ENCODE assay signal across 22 mouse cellular contexts in the genomic region with DNA sequence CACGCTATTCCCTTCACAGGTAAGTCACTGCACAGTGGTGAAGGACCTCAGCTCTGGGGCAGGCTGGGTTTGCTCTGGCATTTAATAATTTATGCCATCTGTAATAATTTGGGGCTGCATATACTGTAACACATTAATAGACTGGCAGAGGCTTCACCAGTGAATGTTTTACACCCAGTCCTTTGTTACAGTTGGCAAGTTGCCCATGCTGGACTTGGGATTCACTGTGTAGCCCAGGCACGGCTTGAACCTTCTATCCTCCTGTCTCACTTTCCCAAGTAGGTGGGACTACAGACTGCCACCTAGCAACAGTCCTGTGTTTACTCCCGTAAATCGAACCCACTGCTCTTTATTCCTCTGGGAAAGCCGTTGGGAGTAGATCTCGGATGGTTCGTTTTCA. TPM values are rescaled to one million over a fixed set of nuclear protein-coding genes. Genes with fewer than 3 reads are reported as not detected.
DNase-seq lines count a peak whose midpoint lies in the region; ATAC-seq and TF ChIP-seq lines count a peak whose summit lies in the region.
"Had no signal": no experiment of that assay in that cellular context is flagged by ENCODE, and none has a peak within 500 bp of the region (broad histone marks: within the 10 kb centered on the region; RNA-seq: fewer than 3 reads in every experiment).

No protein-coding gene starts in this region.

- intact Hi-C loops in left cerebral cortex, postnatal 10 days (cut with DNase I) = no loop called here

- no peak overlapping the region for H3K9ac ChIP-seq in forebrain, embryonic 14.5 days (ENCODE audit: low read length)
- no peak overlapping the region for H3K9ac ChIP-seq in forebrain, embryonic 13.5 days
- no peak overlapping the region for H3K9ac ChIP-seq in lung, embryonic 14.5 days
- no peak overlapping the region for H3K9ac ChIP-seq in lung, postnatal 0 days (replicated peaks; ENCODE audit: low read depth)
- H3K9ac ChIP-seq in kidney, embryonic 16.5 days (replicated peaks; ENCODE audit: low read length) = no peak overlapping the region
- H3K9ac ChIP-seq: limb, embryonic 13.5 days; midbrain, embryonic 15.5 days; neural tube, embryonic 15.5 days had no signal

- H3K4me2 ChIP-seq in forebrain, embryonic 14.5 days (ENCODE audit: low read length) = no peak overlapping the region
- H3K4me2 ChIP-seq in forebrain, embryonic 13.5 days = no peak overlapping the region
- no peak overlapping the region for H3K4me2 ChIP-seq in lung, embryonic 14.5 days
- H3K4me2 ChIP-seq in lung, postnatal 0 days (replicated peaks; ENCODE audit: low read depth, low read length) = no peak overlapping the region
- H3K4me2 ChIP-seq in kidney, embryonic 16.5 days (replicated peaks; ENCODE audit: low read depth, low read length) = no peak overlapping the region
- H3K4me2 ChIP-seq: limb, embryonic 13.5 days; midbrain, embryonic 15.5 days; neural tube, embryonic 15.5 days had no signal

- no peaks in the 10 kb centered on the region for H3K4me1 ChIP-seq in forebrain, embryonic 14.5 days (ENCODE audit: control insufficient read depth, insufficient read depth, low read length)
- H3K4me1 ChIP-seq in forebrain, embryonic 13.5 days = no peaks in the 10 kb centered on the region
- no peaks in the 10 kb centered on the region for H3K4me1 ChIP-seq in lung, embryonic 14.5 days (ENCODE audit: insufficient read depth)
- no peaks in the 10 kb centered on the region for H3K4me1 ChIP-seq in lung, postnatal 0 days (ENCODE audit: insufficient read depth, low read depth, low read length)
- no peaks in the 10 kb centered on the region for H3K4me1 ChIP-seq in kidney, embryonic 16.5 days (ENCODE audit: insufficient read depth, low read length)
- H3K4me1 ChIP-seq: limb, embryonic 13.5 days; midbrain, embryonic 15.5 days had no signal

- H3K27ac ChIP-seq in forebrain, embryonic 14.5 days (ENCODE audit: low read depth, low read length) = no peak overlapping the region
- H3K27ac ChIP-seq in forebrain, embryonic 13.5 days = no peak overlapping the region; the same call in 1 of the 2 replicates
- H3K27ac ChIP-seq in lung, embryonic 14.5 days (ENCODE audit: low read depth) = no peak overlapping the region
- H3K27ac ChIP-seq in lung, postnatal 0 days (ENCODE audit: low read length) = no peak overlapping the region
- no peak overlapping the region for H3K27ac ChIP-seq in kidney, embryonic 16.5 days (ENCODE audit: low read length)
- H3K27ac ChIP-seq: heart, adult 2 months; limb, embryonic 13.5 days; midbrain, embryonic 15.5 days; stomach, postnatal 0 days had no signal

- ATAC-seq in forebrain, embryonic 14.5 days = no peak
- no peak for ATAC-seq in forebrain, embryonic 13.5 days
- no peak for ATAC-seq in lung, embryonic 14.5 days (ENCODE audit: insufficient read depth)
- ATAC-seq in lung, postnatal 0 days = no peak
- ATAC-seq in kidney, embryonic 16.5 days (ENCODE audit: low FRiP score, low TSS enrichment) = peak; percentile 54; the same call in 1 of the 2 replicates
- no peak for ATAC-seq in erythroblast, adult 5-6 weeks (replicated peaks; ENCODE audit: low FRiP score, poor library complexity, severe bottlenecking)
- ATAC-seq: activated CD4-positive, CD25-positive, alpha-beta regulatory T cell, adult 4 months; midbrain, embryonic 15.5 days had no signal

- H3K9me3 ChIP-seq in forebrain, embryonic 14.5 days (replicated peaks; ENCODE audit: control insufficient read depth, low read length) = no peaks in the 10 kb centered on the region
- H3K9me3 ChIP-seq in forebrain, embryonic 13.5 days (replicated peaks) = no peaks in the 10 kb centered on the region
- no peaks in the 10 kb centered on the region for H3K9me3 ChIP-seq in lung, embryonic 14.5 days (ENCODE audit: low read depth, low read length)
- no peaks in the 10 kb centered on the region for H3K9me3 ChIP-seq in lung, postnatal 0 days (ENCODE audit: low read length)
- no peaks in the 10 kb centered on the region for H3K9me3 ChIP-seq in kidney, embryonic 16.5 days (ENCODE audit: low read length)
- H3K9me3 ChIP-seq: limb, embryonic 13.5 days; megakaryocyte, embryonic 14.5 days; midbrain, embryonic 15.5 days; neural tube, embryonic 15.5 days had no signal

- no peak for TF ChIP-seq EP300 in lung, postnatal 0 days (IDR thresholded peaks at IDR 0.05)

- peaks cover 46% of the 10 kb centered on the region for H3K36me3 ChIP-seq in forebrain, embryonic 14.5 days (ENCODE audit: control insufficient read depth, insufficient read depth, low read length)
- H3K36me3 ChIP-seq in forebrain, embryonic 13.5 days (ENCODE audit: poor library complexity, severe bottlenecking) = peaks cover 42% of the 10 kb centered on the region
- H3K36me3 ChIP-seq in lung, embryonic 14.5 days (ENCODE audit: insufficient read depth) = peaks cover 31% of the 10 kb centered on the region
- H3K36me3 ChIP-seq in lung, postnatal 0 days (ENCODE audit: insufficient read depth, low read length) = peaks cover 10% of the 10 kb centered on the region
- peaks cover 19% of the 10 kb centered on the region for H3K36me3 ChIP-seq in kidney, embryonic 16.5 days (ENCODE audit: insufficient read depth, low read length)

- no peaks in the 10 kb centered on the region for H3K27me3 ChIP-seq in forebrain, embryonic 14.5 days (replicated peaks; ENCODE audit: control insufficient read depth, insufficient read depth, low read length)
- no peaks in the 10 kb centered on the region for H3K27me3 ChIP-seq in forebrain, embryonic 13.5 days
- no peaks in the 10 kb centered on the region for H3K27me3 ChIP-seq in lung, embryonic 14.5 days (ENCODE audit: insufficient read depth, low read length)
- no peaks in the 10 kb centered on the region for H3K27me3 ChIP-seq in lung, postnatal 0 days (replicated peaks; ENCODE audit: insufficient read depth, low read length)
- no peaks in the 10 kb centered on the region for H3K27me3 ChIP-seq in kidney, embryonic 16.5 days (ENCODE audit: insufficient read depth, low read length)
- H3K27me3 ChIP-seq: limb, embryonic 13.5 days; megakaryocyte, embryonic 14.5 days; midbrain, embryonic 15.5 days; neural tube, embryonic 15.5 days had no signal

- H3K4me3 ChIP-seq in forebrain, embryonic 14.5 days (ENCODE audit: low read depth, low read length) = no peak overlapping the region
- no peak overlapping the region for H3K4me3 ChIP-seq in forebrain, embryonic 13.5 days
- no peak overlapping the region for H3K4me3 ChIP-seq in lung, embryonic 14.5 days (ENCODE audit: low read depth, low read length)
- H3K4me3 ChIP-seq in lung, postnatal 0 days (ENCODE audit: low read depth, low read length) = no peak overlapping the region
- no peak overlapping the region for H3K4me3 ChIP-seq in kidney, embryonic 16.5 days (ENCODE audit: low read length)
- H3K4me3 ChIP-seq: heart, adult 2 months; limb, embryonic 13.5 days; megakaryocyte, embryonic 14.5 days; midbrain, embryonic 15.5 days; neural tube, embryonic 15.5 days had no signal

- WGBS in forebrain, embryonic 14.5 days = 80% methylated on average over 7 of the region's 7 CpGs
- WGBS in forebrain, embryonic 13.5 days = 85% methylated on average over 7 of the region's 7 CpGs
- WGBS in lung, embryonic 14.5 days = 78% methylated on average over 7 of the region's 7 CpGs
- WGBS in lung, postnatal 0 days = 84% methylated on average over 7 of the region's 7 CpGs
- 76% methylated on average over 7 of the region's 7 CpGs for WGBS in kidney, embryonic 16.5 days

- TF ChIP-seq CTCF in lung, embryonic 14.5 days (IDR thresholded peaks at IDR 0.05; ENCODE audit: low read depth) = no peak
- no peak for TF ChIP-seq CTCF in lung, postnatal 0 days (IDR thresholded peaks at IDR 0.05)

- peak; percentile 37 for DNase-seq in forebrain, embryonic 14.5 days (ENCODE audit: low spot score)
- DNase-seq in lung, embryonic 14.5 days = peak; percentile 30
- DNase-seq in lung, postnatal 0 days (ENCODE audit: low spot score) = no peak
- no peak for DNase-seq in left cerebral cortex, postnatal 10 days (ENCODE audit: extremely low spot score in 1 of 2, low spot score in 2 of 2)
- DNase-seq in spleen, postnatal 14 days (ENCODE audit: low spot score in 2 of 2) = no peak
- DNase-seq: adrenal gland, postnatal 14 days; cerebellum, adult 11 months; gastrocnemius, postnatal 25 days; heart, adult 2 months; right cerebral cortex, postnatal 25 days; thymus, postnatal 14 days had no signal

RNA-seq across cellular contexts. Expression of gene Syt16, which starts 11.2 kb away (rescaled TPM):
- 53.7 and 68.4 TPM in 2 replicates for polyA plus RNA-seq in forebrain, embryonic 14.5 days (2014; fragmentation: Nextera tagmentation; extraction: Ambion mirVana)
- 24.1 and 31.1 TPM in 2 replicates for polyA plus RNA-seq in forebrain, embryonic 13.5 days (2015; fragmentation: Nextera tagmentation; extraction: Ambion mirVana)
- polyA plus RNA-seq in lung, embryonic 14.5 days (2014; fragmentation: Nextera tagmentation; extraction: Ambion mirVana) = 0.42 and 1.6 TPM in 2 replicates
- polyA plus RNA-seq in lung, postnatal 0 days (2015; fragmentation: Nextera tagmentation; extraction: Ambion mirVana) = 0.04 TPM in 2 replicates
- polyA plus RNA-seq in kidney, embryonic 16.5 days (2015; fragmentation: Nextera tagmentation; extraction: Ambion mirVana) = 1.1 and 1.4 TPM in 2 replicates
- 100 to 1,000 TPM; 113 TPM for total RNA-seq in left cerebral cortex, postnatal 10 days (2021)
- total RNA-seq in erythroblast, adult 5-6 weeks (2015; ENCODE audit: low replicate concordance) = not detected in 2 replicates
- not detected in 2 replicates for total RNA-seq in erythroblast, adult 5-6 weeks (2017; ENCODE audit: low replicate concordance)
- total RNA-seq: gastrocnemius, postnatal 25 days; heart, adult 2 months; hematopoietic stem cell, adult 5-6 weeks had no signal
- polyA plus RNA-seq: activated CD4-positive, CD25-positive, alpha-beta regulatory T cell, adult 4 months had no signal

RNA-seq across cellular contexts. Expression of gene Snapc1, which starts 22.0 kb away (rescaled TPM):
- polyA plus RNA-seq in forebrain, embryonic 14.5 days (2014; fragmentation: Nextera tagmentation; extraction: Ambion mirVana) = 26.0 and 38.4 TPM in 2 replicates
- polyA plus RNA-seq in forebrain, embryonic 13.5 days (2015; fragmentation: Nextera tagmentation; extraction: Ambion mirVana) = 34.1 and 39.3 TPM in 2 replicates
- polyA plus RNA-seq in lung, embryonic 14.5 days (2014; fragmentation: Nextera tagmentation; extraction: Ambion mirVana) = 18.6 and 23.2 TPM in 2 replicates
- 9.1 and 9.2 TPM in 2 replicates for polyA plus RNA-seq in lung, postnatal 0 days (2015; fragmentation: Nextera tagmentation; extraction: Ambion mirVana)
- 22.3 and 22.8 TPM in 2 replicates for polyA plus RNA-seq in kidney, embryonic 16.5 days (2015; fragmentation: Nextera tagmentation; extraction: Ambion mirVana)
- 10 to 100 TPM; 31.6 to 35.3 TPM for total RNA-seq in left cerebral cortex, postnatal 10 days (2021)
- 1.5 and 2.5 TPM in 2 replicates for total RNA-seq in erythroblast, adult 5-6 weeks (2015; ENCODE audit: low replicate concordance)
- total RNA-seq in erythroblast, adult 5-6 weeks (2017; ENCODE audit: low replicate concordance) = 1.2 and 4.9 TPM in 2 replicates

RNA-seq across cellular contexts. Expression of gene Gm49321, which starts 48.8 kb away (rescaled TPM):
- polyA plus RNA-seq in forebrain, embryonic 14.5 days (2014; fragmentation: Nextera tagmentation; extraction: Ambion mirVana) = 13.6 and 19.3 TPM in 2 replicates
- 17.9 and 21.6 TPM in 2 replicates for polyA plus RNA-seq in forebrain, embryonic 13.5 days (2015; fragmentation: Nextera tagmentation; extraction: Ambion mirVana)
- 6.2 and 10.7 TPM in 2 replicates for polyA plus RNA-seq in lung, embryonic 14.5 days (2014; fragmentation: Nextera tagmentation; extraction: Ambion mirVana)
- 4.3 and 7.2 TPM in 2 replicates for polyA plus RNA-seq in lung, postnatal 0 days (2015; fragmentation: Nextera tagmentation; extraction: Ambion mirVana)
- polyA plus RNA-seq in kidney, embryonic 16.5 days (2015; fragmentation: Nextera tagmentation; extraction: Ambion mirVana) = 13.1 and 14.8 TPM in 2 replicates
- total RNA-seq in left cerebral cortex, postnatal 10 days (2021) = 10 to 100 TPM; 10.9 to 11.3 TPM
- not detected in 2 replicates for total RNA-seq in erythroblast, adult 5-6 weeks (2015; ENCODE audit: low replicate concordance)
- not detected in 2 replicates for total RNA-seq in erythroblast, adult 5-6 weeks (2017; ENCODE audit: low replicate concordance)
- total RNA-seq: hematopoietic stem cell, adult 5-6 weeks had no signal
- polyA plus RNA-seq: heart, adult 2 months; large intestine, adult 2 months had no signal

Comparison
In these comparisons a context has a peak if more than half of its experiments do, and no peak if none do; other contexts are left out.
1. DNase-seq: peak in forebrain, embryonic 14.5 days (single experiment) and lung, embryonic 14.5 days (single experiment); none in lung, postnatal 0 days (single experiment), left cerebral cortex, postnatal 10 days (0 of 2) and spleen, postnatal 14 days (0 of 2).